Mouse (Mus musculus) ES-Bruce4 (cell line): Measurements from ENCODE around the gene Ccnb1.

Source experiments
- CTCF ChIP-seq: IDR thresholded peaks from one replicate; pipeline ENCODE4 v1.8.1; 2011; ENCODE audit warnings: low read depth, low read length
- EP300 ChIP-seq: IDR thresholded peaks from 2 replicates; pipeline ENCODE4 v1.6.1; 2011; ENCODE audit warnings: low read depth, low read length; ENCODE audit not compliant: insufficient read depth
- POLR2A ChIP-seq: IDR thresholded peaks from one replicate; pipeline ENCODE4 v1.8.1; 2011; ENCODE audit warnings: low read length; ENCODE audit not compliant: insufficient read depth

- no peak for TF ChIP-seq CTCF
- TF ChIP-seq POLR2A: no peak
- TF ChIP-seq EP300: no peak
These were observed 48.4 kb upstream of the Ccnb1 start for GRCm38 (mm10) chr13:100834777-100835176.
